Mouse (Mus musculus) brain, embryonic 14.5 days (tissue): Measurements from ENCODE around the gene Tssk1.

ENCODE experiments used
- CTCF ChIP-seq: fragments of 200-500 bp; IDR thresholded peaks from 2 replicates; pipeline ENCODE4 v1.5.1; 2012; ENCODE audit warnings: inconsistent platforms, mild to moderate bottlenecking, moderate library complexity, borderline replicate concordance; ENCODE audit not compliant: insufficient read depth, insufficient read length; ENCODE audit errors: extremely low read depth
- POLR2A ChIP-seq: fragments of 200-500 bp; IDR thresholded peaks from 2 replicates; pipeline ENCODE4 v1.6.1; 2012; ENCODE audit warnings: mild to moderate bottlenecking, inconsistent platforms, borderline replicate concordance; ENCODE audit not compliant: poor library complexity, insufficient read depth, insufficient read length, severe bottlenecking; ENCODE audit errors: extremely low read depth

- TF ChIP-seq POLR2A (no peak), CTCF (no peak)
These were observed 39.8 kb downstream of the Tssk1 start for GRCm38 (mm10) chr16:17933594-17934444.
